Mouse (Mus musculus): Measurements from ENCODE around the gene Ifi214.
"Not testable (repeated sequence)": the region's sequence is repeated elsewhere in the genome, so short reads cannot be mapped to it uniquely, and the experiment has no call there.

Gene Ifi214

DNA sequence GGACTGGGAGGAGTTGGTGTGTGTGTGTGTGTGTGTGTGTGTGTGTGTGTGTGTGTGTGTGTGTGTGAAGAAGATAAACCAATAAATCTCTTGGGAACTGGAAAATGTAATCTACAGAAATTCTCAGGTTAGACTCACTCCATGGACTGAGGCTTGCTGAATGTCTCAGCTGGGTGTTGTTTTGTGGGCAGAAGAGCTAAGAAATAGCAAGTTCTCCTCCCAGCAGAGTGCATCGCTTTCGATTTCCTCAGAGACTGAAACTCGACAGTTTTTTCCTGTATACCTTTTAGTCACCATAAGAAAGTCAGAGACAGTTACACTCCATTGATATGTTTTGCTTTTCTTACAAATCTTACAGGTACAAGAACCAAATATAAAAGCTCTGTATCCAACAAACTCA is at the start of gene Ifi214:
TSS of gene Ifi214 (minus strand) at position 167 of the 400 bp plus-strand sequence.
- not testable (repeated sequence) for DNase-seq (ENCODE audit: inconsistent age in 2 of 2, low spot score in 1 of 2)

DNA sequence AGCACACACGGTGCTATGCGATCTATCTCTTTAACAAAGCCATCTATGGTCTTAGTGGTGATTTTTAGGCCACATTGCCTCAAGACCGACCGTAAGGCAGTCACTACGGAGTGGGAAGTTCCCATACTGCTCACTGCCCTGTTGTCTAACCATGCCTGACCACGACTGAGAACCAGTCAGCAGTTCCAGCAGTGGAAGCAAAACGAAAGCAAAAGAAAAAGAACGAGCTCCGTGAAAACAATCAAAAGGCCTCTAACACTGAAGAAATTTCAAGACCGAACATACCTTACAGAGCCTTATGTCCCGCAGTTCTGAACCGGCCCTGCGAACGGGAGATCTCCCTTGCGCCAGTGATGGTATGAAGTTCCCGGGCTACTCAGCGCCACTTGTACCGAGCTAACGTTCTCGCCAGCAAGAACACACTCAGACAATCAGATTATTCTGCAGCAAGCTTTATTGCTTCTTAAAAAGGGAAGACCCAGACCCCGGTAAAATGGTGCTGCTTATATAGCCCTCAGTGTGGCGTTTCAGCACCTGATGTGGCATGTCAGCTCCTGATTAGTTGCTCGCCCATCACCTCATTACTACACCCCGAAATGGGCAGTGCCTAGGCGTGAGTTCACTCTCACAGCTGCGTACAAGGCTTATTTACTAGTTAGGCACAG is 44.3 kb upstream of the Ifi214 start:
- DNase-seq (ENCODE audit: inconsistent age in 2 of 2, low spot score in 1 of 2) = no peak

DNA sequence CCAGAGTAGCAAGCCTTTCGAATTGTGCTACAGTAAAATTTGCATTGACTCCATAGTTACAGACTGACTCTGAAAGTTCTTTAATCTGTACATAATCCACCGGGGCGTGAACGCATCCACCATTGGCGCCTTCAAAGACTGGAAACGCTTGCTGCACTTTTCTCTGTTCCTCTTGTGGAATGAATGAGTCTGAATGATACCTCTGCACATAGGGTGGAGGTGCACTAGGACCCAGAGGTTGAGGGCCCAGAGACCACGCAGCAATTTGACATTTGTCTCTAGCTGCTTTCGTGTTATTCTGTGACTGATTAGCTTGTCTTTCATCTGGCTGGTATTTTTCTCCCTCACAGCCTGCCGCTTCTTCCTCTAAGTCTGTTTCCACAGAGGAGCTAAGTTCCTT is 43.3 kb upstream of the Ifi214 start:
- DNase-seq (ENCODE audit: inconsistent age in 2 of 2, low spot score in 1 of 2) = no peak

DNA sequence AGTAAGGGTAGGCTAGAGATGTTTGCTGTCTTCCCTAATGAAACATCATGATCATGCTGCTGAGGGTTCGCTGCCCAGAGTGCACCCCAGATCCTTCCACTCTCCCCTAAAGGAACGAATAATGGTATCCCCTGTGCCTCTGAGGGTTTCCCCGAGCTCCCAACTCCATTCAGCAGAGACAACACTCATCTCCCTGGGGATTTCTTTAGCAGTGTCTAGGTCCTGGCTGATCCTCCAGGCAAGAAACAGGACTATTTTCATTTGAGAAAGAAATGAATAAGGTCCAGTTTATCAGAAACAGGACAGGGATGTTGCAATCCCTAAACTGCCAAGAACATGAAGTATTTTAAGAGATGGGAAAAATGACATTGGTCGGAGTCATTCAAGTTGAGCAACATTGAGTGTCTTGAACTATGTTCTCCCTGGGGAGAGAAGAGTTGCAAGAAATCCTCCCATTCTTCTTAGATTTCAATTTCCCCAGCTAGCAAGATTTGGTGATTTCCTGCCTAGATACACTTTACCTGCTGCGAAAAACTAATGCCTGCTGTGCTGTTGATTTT is 14.8 kb upstream of the Ifi214 start:
- not testable (repeated sequence) for DNase-seq (ENCODE audit: inconsistent age in 2 of 2, low spot score in 1 of 2)

DNA sequence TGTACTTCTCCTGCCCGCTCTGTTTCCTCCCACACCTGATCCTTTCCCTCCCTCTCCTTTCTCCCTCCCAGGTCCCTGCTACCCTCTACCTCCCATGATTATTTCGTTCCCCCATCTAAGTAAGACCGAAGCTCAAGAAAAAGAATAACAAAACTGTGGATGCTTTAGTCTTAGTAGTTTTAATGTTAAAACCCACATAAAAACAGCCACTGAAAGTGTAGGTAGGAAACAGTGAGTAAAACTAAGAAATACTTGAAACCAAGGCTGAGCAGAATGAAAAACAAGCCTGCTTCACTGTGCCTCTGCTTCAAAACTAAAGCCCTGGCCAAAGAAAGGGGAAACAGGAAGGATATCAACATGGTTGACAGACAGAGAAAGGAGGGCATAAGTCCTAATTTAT is 13.0 kb upstream of the Ifi214 start:
- DNase-seq (ENCODE audit: inconsistent age in 2 of 2, low spot score in 1 of 2) = not testable (repeated sequence)

DNA sequence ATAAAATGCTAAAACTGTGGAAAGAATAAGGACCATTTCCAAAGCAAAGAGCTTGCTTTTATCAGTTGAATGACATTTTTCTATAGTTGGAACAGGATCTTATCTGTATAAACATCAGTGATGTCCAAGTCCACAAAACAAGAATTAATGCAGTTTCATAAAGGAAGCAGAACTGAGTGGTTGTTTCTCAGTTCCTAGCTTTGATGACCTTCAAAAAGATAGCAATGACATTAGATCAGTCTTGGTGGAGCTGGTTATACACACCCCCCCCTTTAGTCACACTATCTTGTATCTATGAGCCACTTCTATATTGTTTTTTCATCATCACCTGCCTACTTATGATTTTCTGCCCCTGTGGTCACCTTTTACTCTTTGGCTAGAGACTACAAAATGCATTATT is 14.3 kb downstream of the Ifi214 start:
- no peak for DNase-seq (ENCODE audit: inconsistent age in 2 of 2, low spot score in 1 of 2)

DNA sequence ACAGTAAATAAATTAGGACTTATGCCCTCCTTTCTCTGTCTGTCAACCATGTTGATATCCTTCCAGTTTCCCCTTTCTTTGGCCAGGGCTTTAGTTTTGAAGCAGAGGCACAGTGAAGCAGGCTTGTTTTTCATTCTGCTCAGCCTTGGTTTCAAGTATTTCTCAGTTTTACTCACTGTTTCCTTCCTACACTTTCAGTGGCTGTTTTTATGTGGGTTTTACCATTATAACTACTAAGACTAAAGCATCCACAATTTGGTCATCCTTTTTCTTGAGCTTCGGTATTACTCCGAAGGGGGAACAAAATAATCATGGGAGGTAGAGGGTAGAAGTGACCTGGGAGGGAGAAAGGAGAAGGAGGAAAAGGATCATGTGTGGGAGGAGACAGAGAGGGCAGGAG is 25.2 kb downstream of the Ifi214 start:
- DNase-seq (ENCODE audit: inconsistent age in 2 of 2, low spot score in 1 of 2) = not testable (repeated sequence)

DNA sequence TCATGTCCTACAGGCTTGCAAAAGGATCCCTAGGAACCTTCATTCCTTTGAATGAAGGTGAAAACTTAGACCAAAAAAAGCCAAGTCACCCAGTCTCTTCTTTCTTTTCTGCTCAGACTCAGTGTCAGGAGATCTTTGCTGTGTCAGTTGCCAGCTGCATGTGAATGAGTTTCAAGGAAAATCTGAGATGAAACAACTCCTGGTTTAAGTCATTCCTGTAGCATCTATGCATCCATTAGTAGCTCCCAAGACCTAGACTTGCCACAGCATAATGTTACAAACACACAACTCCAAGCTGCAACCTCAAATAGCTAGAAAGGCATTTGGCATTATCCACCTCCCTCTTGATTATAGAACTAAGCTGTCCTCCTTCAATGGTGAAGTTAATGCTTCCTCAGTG is 44.3 kb downstream of the Ifi214 start:
- DNase-seq (ENCODE audit: inconsistent age in 2 of 2, low spot score in 1 of 2) = not testable (repeated sequence)

DNA sequence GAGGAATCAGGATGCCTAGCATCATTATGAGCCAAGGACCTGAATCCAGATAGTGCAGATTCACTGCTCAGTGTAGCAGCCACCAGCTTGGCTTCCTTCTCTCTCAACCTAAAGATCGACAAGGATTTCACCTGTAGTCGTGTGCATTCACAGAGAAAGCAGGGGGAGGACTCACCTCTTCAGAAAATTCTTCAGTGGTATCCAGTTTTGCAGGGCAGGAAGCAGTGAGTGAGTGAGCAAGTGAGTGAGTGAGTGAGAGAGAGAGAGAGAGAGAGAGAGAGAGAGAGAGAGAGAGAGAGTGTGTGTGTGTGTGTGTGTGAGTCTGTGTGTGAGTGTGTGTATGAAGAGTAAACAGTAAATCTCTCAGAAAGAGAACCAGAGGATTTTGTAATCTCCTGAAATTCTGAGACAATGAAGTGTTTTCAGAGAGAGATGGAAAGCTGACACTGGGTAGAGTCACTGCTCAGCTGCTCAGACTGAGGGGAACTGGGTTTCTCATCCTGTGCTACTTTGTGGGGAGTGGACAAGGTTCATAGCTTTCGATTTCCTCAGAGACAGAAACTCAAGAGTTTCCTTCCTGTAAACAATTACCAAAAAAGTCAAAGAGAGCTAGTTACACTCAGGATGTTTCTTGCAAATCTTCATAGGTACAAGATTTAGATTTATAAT is 44.8 kb downstream of the Ifi214 start, which contains the start of gene Ifi206:
TSS of gene Ifi206 (minus strand) at position 230 of the 669 bp plus-strand sequence.
- DNase-seq (ENCODE audit: inconsistent age in 2 of 2, low spot score in 1 of 2) = not testable (repeated sequence)

DNA sequence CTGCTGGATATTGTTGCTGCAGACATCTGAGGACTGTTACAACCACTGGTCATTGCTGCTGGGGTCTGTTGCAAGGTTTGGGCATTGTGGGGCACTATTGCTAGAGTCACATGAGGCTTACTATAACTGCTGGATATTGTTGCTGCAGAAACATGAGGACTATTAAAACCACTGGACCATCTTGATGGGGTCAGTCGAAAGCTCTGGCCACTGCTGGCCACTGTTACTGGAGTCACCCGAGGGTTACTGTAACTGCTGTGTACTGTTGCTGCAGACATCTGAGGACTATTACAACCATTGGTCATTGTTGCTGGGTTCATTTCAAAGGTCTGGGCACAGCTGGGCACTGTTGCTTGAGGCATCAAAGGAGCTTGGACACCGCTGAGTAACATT is 54.6 kb downstream of the Ifi214 start:
- not testable (repeated sequence) for DNase-seq (ENCODE audit: inconsistent age in 2 of 2, low spot score in 1 of 2)

DNA sequence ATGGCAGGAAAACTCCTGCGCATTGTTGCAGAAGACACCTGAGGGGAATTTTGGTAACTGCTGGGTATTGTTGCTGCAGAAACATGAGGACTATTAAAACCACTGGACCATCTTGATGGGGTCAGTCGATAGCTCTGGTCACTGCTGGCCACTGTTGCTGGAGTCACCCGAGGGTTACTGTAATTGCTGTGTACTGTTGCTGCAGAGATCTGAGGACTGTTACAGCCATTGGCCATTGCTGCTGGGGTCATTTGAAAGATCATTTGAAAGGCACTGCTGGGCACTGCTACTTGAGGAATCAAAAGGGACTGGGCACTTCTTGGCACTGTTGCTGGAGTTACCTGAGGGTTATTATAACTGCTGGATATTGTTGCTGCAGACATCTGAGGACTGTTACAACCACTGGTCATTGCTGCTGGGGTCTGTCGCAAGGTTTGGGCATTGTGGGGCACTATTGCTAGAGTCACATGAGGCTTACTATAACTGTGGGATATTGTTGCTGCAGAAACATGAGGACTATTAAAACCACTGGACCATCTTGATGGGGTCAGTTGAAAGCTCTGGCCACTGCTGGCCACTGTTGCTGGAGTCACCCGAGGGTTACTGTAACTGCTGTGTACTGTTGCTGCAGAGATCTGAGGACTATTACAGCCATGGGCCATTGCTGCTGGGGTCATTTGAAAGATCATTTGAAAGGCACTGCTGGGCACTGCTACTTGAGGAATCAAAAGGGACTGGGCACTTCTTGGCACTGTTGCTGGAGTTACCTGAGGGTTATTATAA is 55.2 kb downstream of the Ifi214 start:
- DNase-seq (ENCODE audit: inconsistent age in 2 of 2, low spot score in 1 of 2) = not testable (repeated sequence)

All from adrenal gland, adult (tissue).